Mouse (Mus musculus) 3134 (cell line): Measurements from ENCODE around the gene Tceal1.

Source experiments
- DNase-seq: peaks from one replicate; pipeline ENCODE4 v3.0.0-alpha.2; 2011; ENCODE audit warnings: low spot score; ENCODE audit not compliant: insufficient read length; ENCODE audit errors: extremely low read depth

The Tceal1 gene

GRCm38 (mm10) chrX:136744663-136745062 lies 36.9 kb downstream of the Tceal1 start:
- DNase-seq, result peak; percentile 13

GRCm38 (mm10) chrX:136749329-136749728 lies 41.5 kb downstream of the Tceal1 start:
- no peak for DNase-seq

- no peak for DNase-seq
Measured at GRCm38 (mm10) chrX:136755464-136755863, 47.7 kb downstream of the Tceal1 start.
